Mouse (Mus musculus): ENCODE measurements at regions not wholly inside any gene's neighbourhood (a gene's known extent, or its start where the extent isn't known, plus 50 kb on each side); places are given as distances from the start of the nearest gene placed in this dataset.

- DNase-seq (ENCODE audit: low spot score) = no peak
These were observed 86.6 kb upstream of the Vmn1r2 start for GRCm38 (mm10) chr4:3080385-3081125.

DNA sequence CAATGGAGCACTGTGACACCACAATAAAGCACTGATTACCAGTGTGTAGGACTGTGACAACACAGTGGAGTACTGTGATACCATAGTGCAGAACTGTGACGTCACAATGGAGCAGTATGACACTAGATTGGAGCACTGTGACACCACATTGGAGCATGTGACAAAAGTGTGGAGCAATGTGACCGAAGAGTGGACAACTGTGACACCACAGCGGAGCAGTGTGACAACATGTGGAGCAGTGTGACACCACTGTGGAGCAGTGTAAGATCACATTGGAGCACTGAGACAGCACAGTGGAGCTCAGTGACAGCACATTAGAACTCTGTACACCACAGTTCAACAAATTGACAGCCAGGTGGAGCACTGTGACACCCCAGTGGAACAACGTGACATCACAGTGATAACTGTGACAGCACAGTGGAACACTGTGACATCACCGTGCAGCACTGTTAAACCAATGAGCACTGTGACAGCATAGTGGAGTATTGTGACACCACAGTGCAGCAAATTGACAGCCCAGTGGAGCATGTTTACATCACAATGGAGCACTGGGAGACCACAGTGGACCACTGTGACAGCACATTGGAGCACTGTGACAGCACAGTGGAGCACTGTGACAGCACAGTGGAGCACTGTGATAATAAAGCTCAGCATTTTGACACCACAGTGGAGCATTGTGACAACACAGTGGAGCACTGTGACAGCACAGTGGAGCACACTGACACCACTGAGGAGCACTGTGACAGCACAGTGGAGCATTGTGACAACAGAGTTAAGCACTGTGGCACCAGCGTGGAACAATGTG is 85.8 kb upstream of the Vmn1r2 start:
- DNase-seq (ENCODE audit: low spot score) = no peak

GRCm38 (mm10) chr4:3081953-3082950 is 84.9 kb upstream of the Vmn1r2 start:
- DNase-seq (ENCODE audit: low spot score) = no peak

DNA sequence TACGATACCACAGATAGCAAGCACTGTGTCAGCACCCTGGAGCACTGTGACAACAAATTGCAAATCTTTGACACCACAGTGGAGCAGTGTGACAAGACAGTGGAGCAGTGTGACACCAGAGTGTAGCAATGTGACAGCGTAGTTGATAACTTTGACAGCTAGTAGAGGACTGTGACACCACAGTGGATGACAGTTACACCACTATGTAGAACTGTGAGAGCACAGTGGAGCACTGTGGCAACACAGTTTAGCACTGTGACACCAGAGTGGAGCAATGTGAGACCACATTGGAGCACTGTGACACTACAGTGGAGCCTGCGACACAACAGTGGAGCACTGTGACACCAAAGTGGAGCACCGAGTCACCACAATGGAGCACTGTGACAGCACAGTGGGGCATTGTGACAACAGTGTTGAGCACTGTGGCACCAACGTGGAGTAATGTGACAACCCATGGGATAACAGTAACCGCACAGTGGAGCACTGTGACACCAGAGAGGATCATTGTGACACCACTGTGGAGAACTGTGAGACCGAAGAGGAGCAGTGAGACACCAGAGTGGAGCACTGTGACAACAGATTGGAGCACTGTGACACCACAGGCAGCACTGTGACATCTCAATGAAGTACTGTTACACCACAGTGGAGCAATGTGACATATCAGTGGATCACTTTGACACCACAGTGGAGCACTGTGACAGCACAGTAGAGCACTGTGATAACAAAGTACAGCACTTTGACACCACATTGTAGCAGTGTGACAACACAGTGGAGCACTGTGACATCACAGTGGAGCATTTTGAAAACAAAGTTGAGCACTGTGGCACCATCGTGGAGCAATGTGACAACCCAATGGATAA is 83.7 kb upstream of the Vmn1r2 start:
- DNase-seq (ENCODE audit: low spot score) = no peak

DNA sequence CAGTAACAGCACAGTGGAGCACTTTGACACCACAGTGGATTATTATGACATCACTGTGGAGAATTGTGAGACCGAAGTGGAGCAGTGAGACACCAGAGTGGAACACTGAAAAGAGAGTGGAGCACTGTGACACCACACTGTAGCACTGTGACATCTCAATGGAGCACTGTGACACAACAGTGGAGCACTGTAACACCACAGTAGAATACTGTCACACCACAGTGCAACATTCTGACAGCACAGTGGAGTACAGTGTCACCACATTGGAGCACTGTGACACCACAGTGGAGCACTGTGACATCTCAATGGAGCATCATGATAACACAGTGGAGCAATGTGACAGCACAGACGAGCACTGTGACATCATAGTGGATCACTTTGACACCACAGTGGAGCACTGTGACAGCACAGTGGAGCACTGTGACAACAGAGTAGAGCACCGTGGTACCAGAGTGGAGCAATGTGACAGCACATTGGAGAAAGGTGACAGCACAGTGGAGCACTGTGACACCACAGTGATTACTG is 83.0 kb upstream of the Vmn1r2 start:
- DNase-seq (ENCODE audit: low spot score) = no peak

DNA sequence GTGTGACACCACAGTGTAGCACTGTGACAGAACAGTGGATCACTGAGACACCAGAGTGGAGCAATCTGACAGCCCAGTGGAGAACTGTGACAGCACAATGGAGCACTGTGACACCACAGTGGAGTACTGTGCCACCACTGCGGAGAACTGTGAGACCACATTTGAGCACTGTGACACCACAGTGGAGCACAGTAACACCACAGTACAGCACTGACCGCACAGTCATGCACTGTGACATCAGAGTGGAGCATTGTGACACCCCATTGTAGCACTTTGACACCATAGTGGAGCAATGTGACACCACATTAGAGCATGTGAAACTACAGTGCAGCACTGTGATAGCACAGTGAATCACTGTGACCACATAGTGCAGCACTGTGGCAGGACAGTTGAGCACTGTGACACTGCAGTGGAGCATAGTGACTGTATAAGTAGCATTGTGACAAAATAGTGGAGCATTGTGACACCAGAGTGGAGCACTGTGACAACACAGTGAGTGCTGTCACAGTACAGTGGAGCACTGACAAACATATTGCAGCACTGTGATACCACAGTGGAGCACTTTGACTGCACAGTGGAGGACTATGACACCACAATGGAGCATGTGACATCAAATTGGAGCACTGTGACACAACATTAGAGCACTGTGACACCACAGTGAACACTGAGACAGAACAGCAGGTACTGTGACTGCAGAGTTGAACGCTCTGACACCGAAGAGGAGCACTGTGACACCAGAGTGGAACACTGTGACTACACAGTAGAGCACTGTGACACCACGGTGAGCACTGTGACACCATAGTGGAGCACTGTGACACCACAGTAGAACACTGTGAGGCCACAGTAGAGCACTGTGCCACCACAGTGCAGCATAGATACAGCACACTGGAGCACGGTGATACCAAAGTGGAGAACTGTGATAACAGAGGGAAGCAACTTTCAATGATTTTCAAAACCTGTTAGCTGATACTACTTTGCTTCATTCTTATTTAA is 81.4 kb upstream of the Vmn1r2 start:
- peak; percentile 9 for DNase-seq (ENCODE audit: low spot score)

GRCm38 (mm10) chr4:3087616-3088015 is 79.5 kb upstream of the Vmn1r2 start:
- peak; percentile 0 for DNase-seq (ENCODE audit: low spot score)

- peak; percentile 0 for DNase-seq (ENCODE audit: low spot score)
These were observed 77.3 kb upstream of the Vmn1r2 start for GRCm38 (mm10) chr4:3089567-3090377.

GRCm38 (mm10) chr4:3090378-3090735 is 76.8 kb upstream of the Vmn1r2 start:
- DNase-seq (ENCODE audit: low spot score) = peak; percentile 1

GRCm38 (mm10) chr4:3090742-3091141 is 76.4 kb upstream of the Vmn1r2 start:
- DNase-seq (ENCODE audit: low spot score) = no peak
